Mouse (Mus musculus) bone marrow, adult 2 months (tissue): Measurements from ENCODE around the gene Mindy4. TPM values are rescaled to one million over a fixed set of nuclear protein-coding genes. Genes with fewer than 3 reads are reported as not detected.
A peak's percentile ranks its signal among the peaks of the same experiment; 100 is the strongest.

Source experiments
- H3K27ac ChIP-seq: fragments of 200-500 bp; 2 replicates; pipeline ENCODE4 v1.5.1; 2012; ENCODE audit warnings: low read depth, mild to moderate bottlenecking, control low read depth, inconsistent platforms, low read length; ENCODE audit not compliant: control insufficient read depth, poor library complexity, insufficient read depth
- H3K4me1 ChIP-seq: fragments of 200-500 bp; 2 replicates; pipeline ENCODE4 v1.6.1; 2011; ENCODE audit warnings: low read length; ENCODE audit not compliant: control insufficient read depth, insufficient read depth
- H3K4me3 ChIP-seq: fragments of 200-500 bp; replicated peaks from 2 replicates; pipeline ENCODE3; 2011; ENCODE audit warnings: mild to moderate bottlenecking, low read depth, low read length, control low read depth; ENCODE audit not compliant: control insufficient read depth
- CTCF ChIP-seq: fragments of 200-500 bp; IDR thresholded peaks from 2 replicates; pipeline ENCODE4 v1.5.1; 2011; ENCODE audit warnings: low read length, control low read depth; ENCODE audit not compliant: control insufficient read depth, insufficient read depth
- POLR2A ChIP-seq: fragments of 200-500 bp; IDR thresholded peaks from 2 replicates; pipeline ENCODE4 v1.6.1; 2011; ENCODE audit warnings: low read depth, mild to moderate bottlenecking, control low read depth, low read length, borderline replicate concordance; ENCODE audit not compliant: control insufficient read depth
- WGBS: fragments of 180-500 bp; shearing (Covaris S2); methylation state at CpG from one replicate; pipeline ENCODE4 v1.1.7; 2018; 5-methylcytosine and 5-hydroxymethylcytosine counted together
- polyA plus RNA-seq: library from polyadenylated mRNA; stranded (reverse); fragments of >200 nt; gene quantifications from 2 replicates; pipeline ENCODE4 v1.2.4, GENCODE M21; 2011; ENCODE audit warnings: low replicate concordance; ENCODE audit not compliant: missing spikeins, insufficient read depth, insufficient read length

The Mindy4 gene
- polyA plus RNA-seq, 1 experiment, result 3.0 TPM

DNA sequence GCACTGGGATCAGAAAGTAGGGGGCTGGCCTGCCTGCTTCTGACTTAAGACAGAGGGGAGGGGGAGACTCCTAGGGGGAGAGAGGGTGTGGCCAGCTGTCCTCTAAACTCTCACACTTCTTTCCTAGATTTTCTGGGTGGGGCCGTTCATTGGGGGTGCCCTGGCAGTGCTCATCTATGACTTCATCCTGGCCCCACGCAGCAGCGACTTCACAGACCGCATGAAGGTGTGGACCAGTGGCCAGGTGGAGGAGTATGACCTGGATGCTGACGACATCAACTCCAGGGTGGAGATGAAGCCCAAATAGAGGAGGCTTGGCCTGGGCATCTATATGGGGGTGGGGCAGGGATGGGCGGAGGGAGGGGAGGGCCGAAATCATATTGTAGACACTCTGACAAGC, 143.3 kb downstream of the Mindy4 start:
- no peak overlapping the region for H3K4me3 ChIP-seq
- no peak overlapping the region for H3K27ac ChIP-seq
- TF ChIP-seq POLR2A (no peak), CTCF (no peak)
- no peaks in the 10 kb centered on the region for H3K4me1 ChIP-seq
- 83% methylated on average over 7 of the region's 7 CpGs for WGBS

DNA sequence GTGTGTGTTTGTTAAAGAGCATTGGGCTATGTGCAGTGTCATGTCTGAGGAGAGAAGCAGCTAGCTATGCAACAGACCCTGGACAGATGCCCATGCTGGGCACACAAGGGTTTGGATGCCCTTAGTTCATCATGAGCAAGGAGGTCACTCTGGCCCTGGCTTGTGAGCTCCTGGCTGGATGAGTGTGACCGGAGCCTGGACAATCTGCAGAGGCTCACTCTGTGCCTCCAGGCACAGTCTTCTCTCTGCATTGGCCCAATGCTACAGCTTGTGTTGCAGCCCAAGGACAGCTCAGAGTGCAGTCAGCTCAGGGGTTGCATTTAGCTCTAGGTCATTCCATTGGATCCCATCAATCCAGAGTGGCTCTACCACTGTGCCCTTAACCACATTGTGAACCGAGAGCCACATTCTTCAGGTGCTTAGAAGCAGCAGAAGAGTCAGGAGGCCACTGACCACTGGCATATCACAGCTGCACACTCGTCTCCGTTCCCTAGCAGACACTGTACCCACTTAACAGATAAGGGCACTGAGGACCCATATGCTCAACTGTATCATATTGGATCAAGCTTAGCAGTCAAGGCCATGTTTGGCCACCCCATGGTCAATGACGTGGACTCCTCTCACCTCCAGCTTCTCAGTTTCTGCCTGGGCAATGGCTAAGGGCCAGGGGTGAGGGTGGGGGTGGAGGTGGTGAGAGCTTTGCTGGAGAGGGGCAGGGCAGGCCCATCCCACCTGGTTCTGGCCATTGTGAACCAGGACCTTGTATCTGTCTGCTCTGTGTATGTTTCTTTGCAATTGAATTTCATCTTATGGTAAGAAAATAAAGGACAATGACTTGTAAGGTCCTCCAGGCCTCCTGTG, 144.8 kb downstream of the Mindy4 start:
- no peaks in the 10 kb centered on the region for H3K4me1 ChIP-seq
- no peak for TF ChIP-seq POLR2A
- no peak for TF ChIP-seq CTCF
- WGBS, result 72% methylated on average over 5 of the region's 5 CpGs
- H3K4me3 ChIP-seq, result no peak overlapping the region
- H3K27ac ChIP-seq, result peak overlapping the region; percentile 48; the same call in 1 of the 2 replicates

DNA sequence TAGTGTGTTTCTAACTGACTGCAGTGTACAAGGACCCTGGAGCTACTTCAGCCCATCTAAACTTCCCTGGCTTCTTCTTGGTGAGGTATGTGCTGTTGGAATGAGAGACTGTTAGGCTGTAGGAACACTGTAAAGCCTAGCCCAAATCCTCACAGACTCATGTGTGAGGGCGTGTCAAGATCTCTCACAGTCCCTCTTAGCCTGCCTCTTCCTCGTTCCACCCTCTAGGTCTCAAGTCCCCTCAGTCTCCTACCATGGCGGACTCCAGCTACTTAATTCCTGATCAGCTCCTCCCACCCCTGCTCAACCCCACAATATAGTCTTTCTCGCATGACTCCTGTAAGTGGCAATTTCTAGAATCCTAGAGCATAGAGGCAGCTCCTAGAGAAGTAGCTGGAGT, 146.0 kb downstream of the Mindy4 start:
- Histone ChIP-seq H3K4me1 (no peaks in the 10 kb centered on the region), H3K27ac (no peak overlapping the region), H3K4me3 (no peak overlapping the region)
- TF ChIP-seq POLR2A (no peak), CTCF (no peak)
- WGBS, result 79% methylated on average over 4 of the region's 4 CpGs

DNA sequence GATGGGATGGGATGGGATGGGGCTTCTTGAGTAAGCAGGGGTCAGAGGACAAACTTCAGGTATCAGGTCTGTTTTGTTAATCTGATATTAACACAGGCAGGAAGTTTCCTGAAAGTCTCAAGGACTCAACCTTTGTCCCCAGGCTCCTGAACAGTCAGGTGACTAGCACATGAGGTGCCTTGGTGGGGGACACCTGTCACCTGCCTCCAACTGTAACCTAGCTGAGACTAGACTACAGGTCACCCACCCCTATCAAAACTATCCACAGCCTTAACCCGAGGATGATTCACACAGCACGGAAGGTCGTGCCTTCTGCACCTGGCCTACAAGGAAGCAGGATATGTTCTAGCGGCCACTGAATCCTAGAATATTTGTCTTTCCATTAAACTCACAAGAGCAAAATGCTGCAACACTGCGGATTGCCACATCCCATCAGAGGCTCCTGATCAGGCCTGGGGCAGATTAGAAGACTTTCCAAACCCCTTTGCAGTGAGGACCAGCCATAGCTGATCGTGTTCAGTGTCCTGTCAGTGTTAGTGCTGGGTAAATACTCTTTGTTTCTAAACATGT, 147.3 kb downstream of the Mindy4 start:
- Histone ChIP-seq H3K27ac (no peak overlapping the region), H3K4me3 (no peak overlapping the region), H3K4me1 (no peaks in the 10 kb centered on the region)
- WGBS, result 92% methylated on average over 6 of the region's 6 CpGs
- TF ChIP-seq CTCF (no peak), POLR2A (no peak)

DNA sequence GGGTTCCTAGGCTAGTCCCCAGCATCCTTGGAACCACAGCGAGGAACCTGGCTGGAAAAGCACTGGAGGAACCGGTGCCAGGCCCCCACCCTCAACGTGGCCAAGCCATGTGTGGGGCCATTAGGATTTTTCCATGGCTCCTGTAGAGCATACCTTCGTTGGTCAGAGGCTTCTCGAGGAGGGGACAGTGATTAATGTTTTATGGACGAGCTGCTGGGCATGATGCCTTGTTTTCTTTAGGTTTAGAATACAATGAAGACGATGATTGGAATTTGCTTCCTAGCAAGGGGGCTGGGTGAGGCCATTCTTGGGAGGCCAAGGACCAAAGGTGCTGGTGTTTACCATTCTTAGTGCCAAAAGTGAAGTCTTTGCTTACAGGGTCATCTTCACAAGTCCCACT, 148.5 kb downstream of the Mindy4 start:
- Histone ChIP-seq H3K4me1 (no peaks in the 10 kb centered on the region; the same call in 1 of the 2 replicates), H3K4me3 (no peak overlapping the region), H3K27ac (no peak overlapping the region)
- 80% methylated on average over 7 of the region's 7 CpGs for WGBS
- no peak for TF ChIP-seq POLR2A
- no peak for TF ChIP-seq CTCF

DNA sequence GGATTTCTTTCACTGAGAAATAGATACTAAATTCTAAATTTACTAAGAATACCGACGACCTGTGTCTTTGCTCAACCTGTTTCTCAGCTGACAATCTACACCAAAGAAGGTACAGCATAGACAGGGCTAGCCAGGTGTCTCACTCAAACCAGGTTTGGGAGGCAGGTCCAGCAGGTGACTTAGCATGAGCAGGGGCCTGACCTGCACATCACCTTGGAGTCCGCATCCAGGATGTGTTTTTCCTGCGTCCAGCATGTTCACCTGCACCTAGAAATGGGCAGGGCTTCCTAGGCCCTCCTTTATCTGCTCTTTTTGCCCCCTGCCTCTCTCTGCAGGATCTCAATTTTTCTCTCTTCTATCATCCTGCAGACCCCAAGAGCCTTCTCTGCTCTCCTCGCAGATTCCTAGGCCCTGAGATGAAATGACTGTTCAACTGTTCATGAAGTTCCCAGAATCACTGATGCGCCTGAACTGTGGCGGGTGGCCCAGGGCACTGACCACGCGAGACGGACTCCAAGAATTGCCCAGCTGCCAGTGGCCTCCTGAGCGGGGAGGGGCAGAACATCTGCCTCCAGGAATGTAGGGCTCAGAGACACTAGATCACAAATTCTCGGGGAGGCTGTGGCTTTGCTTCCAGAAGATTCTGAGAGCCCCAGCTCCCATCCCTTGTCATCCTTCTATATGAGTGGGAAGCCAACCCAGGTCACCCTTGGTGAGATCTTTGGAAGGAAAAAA, 150.7 kb downstream of the Mindy4 start:
- H3K27ac ChIP-seq, result no peak overlapping the region
- TF ChIP-seq CTCF, result no peak
- TF ChIP-seq POLR2A, result no peak
- H3K4me3 ChIP-seq, result no peak overlapping the region
- WGBS, result 82% methylated on average over 12 of the region's 12 CpGs
- H3K4me1 ChIP-seq, result no peaks in the 10 kb centered on the region; the same call in 1 of the 2 replicates

DNA sequence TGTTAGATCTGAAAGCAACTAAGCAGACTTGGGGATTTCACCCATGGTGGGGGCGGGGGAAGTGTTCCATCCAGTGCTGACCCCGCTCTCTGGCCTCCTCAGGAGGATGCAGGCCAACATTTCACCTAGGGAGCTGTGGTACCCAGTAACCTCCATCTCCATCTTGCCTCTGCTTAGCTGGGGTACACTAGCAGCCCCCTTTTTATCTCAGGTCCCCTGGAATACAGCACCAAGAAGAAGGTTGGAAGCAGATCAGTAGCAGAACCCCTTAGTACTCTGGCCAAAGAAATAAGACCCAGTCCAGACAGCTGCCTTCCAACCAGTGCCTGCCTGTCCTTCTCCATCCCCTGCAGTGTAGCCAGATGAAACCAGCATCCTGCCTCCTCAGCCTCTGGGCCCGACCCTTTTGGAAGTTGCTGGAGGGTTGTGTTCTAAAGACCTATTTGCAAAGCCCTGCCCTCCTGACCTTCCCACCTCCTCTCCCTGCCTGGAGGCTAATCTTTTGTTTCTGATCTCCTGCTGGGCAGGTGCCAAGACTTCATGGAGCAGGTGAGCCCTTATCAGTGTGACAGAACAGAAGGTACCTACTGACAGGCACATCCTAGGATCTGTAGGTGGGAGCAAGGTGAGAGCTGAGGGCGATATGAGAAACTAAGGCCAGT, 151.4 kb downstream of the Mindy4 start:
- Histone ChIP-seq H3K4me1 (no peaks in the 10 kb centered on the region; the same call in 1 of the 2 replicates), H3K4me3 (no peak overlapping the region), H3K27ac (no peak overlapping the region; the same call in 1 of the 2 replicates)
- 82% methylated on average over 4 of the region's 4 CpGs for WGBS
- TF ChIP-seq CTCF, result no peak
- TF ChIP-seq POLR2A, result no peak

DNA sequence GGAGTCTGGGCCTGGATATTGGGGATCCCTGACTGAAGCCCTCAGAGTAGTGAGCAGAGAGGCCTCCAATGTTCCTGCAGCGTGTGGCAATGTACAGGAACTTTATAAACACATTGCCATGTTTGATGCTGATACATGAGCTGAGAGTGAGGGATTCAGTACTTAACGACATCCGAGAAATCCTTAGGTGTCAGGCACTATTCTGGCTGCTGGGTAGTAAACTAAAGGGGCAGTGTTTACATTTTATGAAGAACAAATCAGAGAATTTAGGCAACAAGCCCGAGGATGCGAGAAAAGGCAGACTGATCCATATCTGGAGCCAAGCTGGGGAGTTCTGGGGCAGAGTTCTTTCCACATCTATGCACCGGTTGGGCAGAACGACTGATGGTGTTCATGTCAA, 152.4 kb downstream of the Mindy4 start:
- WGBS, result 66% methylated on average over 7 of the region's 7 CpGs
- Histone ChIP-seq H3K4me1 (peaks cover 1% of the 10 kb centered on the region; the same call in 1 of the 2 replicates), H3K4me3 (no peak overlapping the region), H3K27ac (peak overlapping the region; percentile 24; the same call in 1 of the 2 replicates)
- no peak for TF ChIP-seq CTCF
- no peak for TF ChIP-seq POLR2A
